Mouse (Mus musculus) midbrain, embryonic 10.5 days (tissue): ENCODE measurements around the gene Tbcc. TPM values are rescaled to one million over a fixed set of nuclear protein-coding genes. Genes with fewer than 3 reads are reported as not detected.

Experiments
- DNase-seq: peaks from one replicate; pipeline ENCODE4 v3.0.0-alpha.2; 2017; ENCODE audit warnings: low spot score
- H3K27ac ChIP-seq: fragments of 300-500 bp; sonication (generic); replicated peaks from 2 replicates; pipeline ENCODE4 v1.5.1; 2016; ENCODE audit warnings: mild to moderate bottlenecking
- H3K27me3 ChIP-seq: fragments of 300-500 bp; sonication (generic); 2 replicates; pipeline ENCODE4 v1.6.1; 2016; ENCODE audit warnings: low read depth, mild to moderate bottlenecking; ENCODE audit not compliant: poor library complexity, severe bottlenecking
- H3K36me3 ChIP-seq: fragments of 300-500 bp; sonication (generic); 2 replicates; pipeline ENCODE4 v1.6.1; 2016; ENCODE audit warnings: mild to moderate bottlenecking, moderate library complexity
- H3K4me1 ChIP-seq: fragments of 300-500 bp; sonication (generic); 2 replicates; pipeline ENCODE4 v1.6.1; 2016
- H3K4me3 ChIP-seq: fragments of 300-500 bp; sonication (generic); 2 replicates; pipeline ENCODE4 v1.5.1; 2016; ENCODE audit warnings: mild to moderate bottlenecking, moderate library complexity
- H3K9me3 ChIP-seq: fragments of 300-500 bp; sonication (generic); replicated peaks from 2 replicates; pipeline ENCODE4 v1.6.1; 2016; ENCODE audit warnings: mild to moderate bottlenecking
- WGBS: fragments of 180-500 bp; shearing (Covaris S2); methylation state at CpG from one replicate; pipeline ENCODE4 v1.1.7; 2016; 5-methylcytosine and 5-hydroxymethylcytosine counted together
- polyA plus RNA-seq: library from polyadenylated mRNA; unstranded; fragments of >200 nt; fragmentation: Nextera tagmentation; extraction: Ambion mirVana; gene quantifications from 2 replicates; pipeline ENCODE4 v1.2.1, GENCODE M21; 2016

Gene Tbcc
- polyA plus RNA-seq, 1 experiment from 2014 or later = 55.9 TPM

DNA sequence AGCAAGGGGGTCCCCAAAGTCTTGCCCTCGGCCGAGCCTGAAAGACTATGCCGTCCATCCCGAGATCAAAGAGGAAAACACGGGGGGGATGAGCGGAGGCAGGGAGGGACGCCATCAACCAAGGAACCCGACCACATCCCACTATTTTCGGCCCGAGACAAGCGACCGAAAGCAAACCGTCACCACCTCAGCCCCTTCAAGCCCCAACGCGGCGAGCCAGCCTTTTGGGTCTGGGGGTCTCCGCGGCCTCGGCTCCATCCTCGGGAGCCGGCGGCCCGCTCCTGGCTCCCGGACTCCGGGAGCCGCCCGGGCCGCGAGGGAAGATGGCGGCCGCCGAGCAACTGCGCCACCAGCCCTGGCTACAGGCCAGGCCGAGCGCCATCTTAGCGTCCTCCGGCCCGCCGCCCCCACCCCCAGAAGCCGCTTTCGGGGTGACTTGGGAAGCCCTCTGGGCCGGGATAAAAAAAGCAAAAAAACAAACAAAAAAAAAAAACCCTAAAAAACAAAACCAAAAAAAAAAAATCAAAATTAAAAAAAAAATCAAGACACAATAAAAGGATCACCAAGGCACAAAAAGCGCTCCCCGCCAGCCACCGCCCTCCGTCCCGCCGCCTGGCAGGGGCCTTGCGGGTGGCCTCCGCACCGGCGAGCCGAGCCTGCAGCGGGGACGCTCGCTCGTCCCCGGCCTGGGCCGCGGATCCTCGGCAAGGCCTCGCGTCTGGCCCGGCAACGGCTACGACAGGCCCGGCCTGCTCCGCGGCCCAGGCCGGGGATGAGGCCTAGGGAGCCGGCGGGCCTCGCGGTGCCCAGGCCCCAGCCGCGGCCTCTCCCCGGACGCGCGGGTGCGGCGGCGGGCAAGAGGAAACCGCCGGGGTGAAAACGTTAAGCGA lies 33.8 kb upstream of the Tbcc start:
- Histone ChIP-seq H3K9me3 (no peaks in the 10 kb centered on the region), H3K27ac (peak overlapping the region; percentile 100), H3K36me3 (peaks cover 5% of the 10 kb centered on the region; the same call in 1 of the 2 replicates), H3K4me3 (peak overlapping the region; percentile 96), H3K4me1 (peaks cover 36% of the 10 kb centered on the region), H3K27me3 (no peaks in the 10 kb centered on the region)
- DNase-seq = peak; percentile 73
- WGBS = under 1% methylated on average over 87 of the region's 87 CpGs

GRCm38 (mm10) chr17:46857361-46857902 lies 33.1 kb upstream of the Tbcc start:
- H3K4me3 ChIP-seq = peak overlapping the region; percentile 96

DNA sequence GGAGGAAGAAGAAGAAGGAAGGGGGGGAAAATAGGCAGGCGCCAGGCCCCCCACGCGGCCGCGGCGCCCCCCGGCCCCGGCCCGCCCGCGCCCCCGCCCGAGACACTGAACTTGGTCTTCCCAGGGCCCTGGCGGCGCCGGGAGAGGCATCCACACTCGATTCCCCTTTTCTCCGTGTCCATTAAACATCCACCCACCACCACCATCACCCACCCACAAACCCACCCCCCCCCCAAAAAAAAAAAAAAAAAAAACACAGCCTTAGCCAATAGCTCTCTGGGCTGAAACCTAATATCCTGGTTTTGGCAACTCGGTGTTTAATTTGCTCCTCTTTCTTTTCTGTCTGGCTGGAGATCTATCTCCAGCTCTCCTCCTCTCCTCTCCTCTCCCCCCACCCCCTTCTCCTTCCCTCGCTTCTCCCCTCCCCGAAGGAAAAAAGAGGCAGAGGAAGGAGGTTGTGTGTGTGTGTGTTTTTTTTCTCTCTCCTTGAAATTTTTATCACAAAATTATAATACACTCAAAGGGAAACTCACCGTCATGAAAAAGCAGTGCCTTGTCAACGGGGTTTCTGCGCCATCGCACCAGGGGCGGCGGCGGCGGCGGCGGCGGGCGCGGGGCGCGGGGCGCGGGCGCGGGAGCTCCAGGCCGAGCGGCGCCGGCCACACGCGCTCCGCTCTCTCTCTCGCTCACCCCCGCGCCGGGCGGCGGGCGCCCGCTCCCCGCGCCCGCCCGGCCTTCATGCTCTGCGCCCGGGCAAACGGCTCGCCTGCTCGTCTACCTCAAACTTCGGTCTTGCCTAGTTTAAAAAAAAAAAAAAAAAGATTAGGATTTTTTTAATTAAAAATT lies 32.4 kb upstream of the Tbcc start, which contains the start of gene Bicral:
Bicral (minus strand) TSS at position 580 of the 846 bp plus-strand sequence.
- Histone ChIP-seq H3K36me3 (peaks cover 5% of the 10 kb centered on the region; the same call in 1 of the 2 replicates), H3K9me3 (no peaks in the 10 kb centered on the region), H3K27ac (peak within 1 kb of the TSS; percentile 100), H3K4me3 (peak within 1 kb of the TSS; percentile 96), H3K4me1 (peaks cover 30% of the 10 kb centered on the region), H3K27me3 (no peaks in the 10 kb centered on the region)
- under 1% methylated on average over 55 of the region's 65 CpGs for WGBS
- peak; percentile 79 for DNase-seq

More at GRCm38 (mm10) chr17:46857361-46857902, 33.1 kb upstream of the Tbcc start:
- peak; percentile 86 for DNase-seq
- Histone ChIP-seq H3K27ac (peak overlapping the region; percentile 100), H3K27me3 (no peaks in the 10 kb centered on the region), H3K9me3 (no peaks in the 10 kb centered on the region), H3K36me3 (peaks cover 5% of the 10 kb centered on the region; the same call in 1 of the 2 replicates), H3K4me1 (peaks cover 36% of the 10 kb centered on the region)
- WGBS = under 1% methylated on average over 40 of the region's 52 CpGs

DNA sequence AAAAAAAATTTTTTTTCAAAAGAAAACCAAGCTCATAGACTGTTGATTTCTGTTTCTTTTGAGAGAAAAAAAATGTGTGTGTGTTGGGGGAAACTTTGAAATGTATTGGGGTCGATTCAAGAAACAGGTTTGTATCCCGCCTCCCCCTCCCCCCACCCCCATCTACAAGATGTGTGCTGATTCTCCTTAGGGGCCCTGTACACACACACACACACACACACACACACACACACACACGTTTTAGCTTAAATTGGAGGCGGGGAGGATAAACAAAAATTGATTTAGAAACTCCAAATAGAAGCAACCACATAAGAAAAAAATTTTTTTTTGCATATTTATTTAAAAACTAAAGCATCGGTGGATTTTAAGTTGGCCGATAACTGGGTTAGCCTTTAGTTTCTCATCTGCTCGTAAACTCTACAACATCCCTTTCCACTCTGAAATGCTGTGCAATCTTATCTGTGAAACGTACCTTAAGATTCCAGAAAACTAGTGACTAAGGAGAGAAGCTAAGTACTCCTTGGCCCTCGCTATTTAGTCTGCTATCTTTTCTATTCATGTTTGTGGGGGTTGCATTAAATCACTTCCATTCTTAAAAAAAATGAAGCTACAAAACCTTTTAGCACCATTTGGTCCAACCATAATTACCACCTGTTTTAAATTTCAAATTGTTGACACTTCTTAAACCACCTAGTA lies 31.6 kb upstream of the Tbcc start:
- H3K27me3 ChIP-seq = no peaks in the 10 kb centered on the region
- peak overlapping the region; percentile 100 for H3K27ac ChIP-seq
- H3K36me3 ChIP-seq = peaks cover 5% of the 10 kb centered on the region; the same call in 1 of the 2 replicates
- peak overlapping the region; percentile 96 for H3K4me3 ChIP-seq
- peak; percentile 26 for DNase-seq
- peaks cover 26% of the 10 kb centered on the region for H3K4me1 ChIP-seq
- H3K9me3 ChIP-seq = no peaks in the 10 kb centered on the region
- WGBS = 32% methylated on average over 9 of the region's 9 CpGs

GRCm38 (mm10) chr17:46860120-46860519 lies 30.4 kb upstream of the Tbcc start:
- H3K27me3 ChIP-seq = no peaks in the 10 kb centered on the region
- H3K36me3 ChIP-seq = no peaks in the 10 kb centered on the region
- H3K9me3 ChIP-seq = no peaks in the 10 kb centered on the region
- H3K27ac ChIP-seq = no peak overlapping the region
- H3K4me1 ChIP-seq = peaks cover 23% of the 10 kb centered on the region
- DNase-seq = no peak
- WGBS = 95% methylated on average over 4 of the region's 4 CpGs
- H3K4me3 ChIP-seq = no peak overlapping the region

- no peak overlapping the region for H3K4me3 ChIP-seq
- WGBS = 74% methylated on average over 7 of the region's 7 CpGs
- H3K9me3 ChIP-seq = no peaks in the 10 kb centered on the region
- H3K27ac ChIP-seq = no peak overlapping the region
- no peaks in the 10 kb centered on the region for H3K36me3 ChIP-seq
- peaks cover 4% of the 10 kb centered on the region for H3K4me1 ChIP-seq
- no peak for DNase-seq
- H3K27me3 ChIP-seq = no peaks in the 10 kb centered on the region
These were observed 25.8 kb upstream of the Tbcc start for GRCm38 (mm10) chr17:46864566-46865195.

DNA sequence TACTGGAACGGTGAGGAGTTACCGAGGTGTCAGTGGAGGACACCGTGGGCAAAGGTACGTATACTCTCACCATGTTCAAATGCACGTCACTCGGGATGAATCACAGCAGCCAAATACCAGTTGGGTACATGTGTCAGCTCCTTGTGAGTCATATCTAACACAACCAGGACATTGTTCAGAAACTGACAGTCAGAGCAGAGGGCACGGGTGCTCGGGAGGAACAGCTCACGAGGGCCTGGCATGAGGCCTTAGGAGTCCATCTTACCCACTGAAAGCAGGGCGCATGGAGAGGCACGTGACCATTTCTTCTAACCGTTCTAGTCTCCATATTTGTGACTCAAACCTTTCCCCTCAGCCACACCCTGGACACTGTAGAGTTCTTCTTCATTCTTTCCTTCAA lies 23.6 kb upstream of the Tbcc start:
- 94% methylated on average over 12 of the region's 12 CpGs for WGBS
- no peak for DNase-seq
- Histone ChIP-seq H3K36me3 (no peaks in the 10 kb centered on the region), H3K9me3 (no peaks in the 10 kb centered on the region), H3K4me1 (peaks cover 3% of the 10 kb centered on the region; the same call in 1 of the 2 replicates), H3K27ac (no peak overlapping the region), H3K27me3 (no peaks in the 10 kb centered on the region), H3K4me3 (no peak overlapping the region)

DNA sequence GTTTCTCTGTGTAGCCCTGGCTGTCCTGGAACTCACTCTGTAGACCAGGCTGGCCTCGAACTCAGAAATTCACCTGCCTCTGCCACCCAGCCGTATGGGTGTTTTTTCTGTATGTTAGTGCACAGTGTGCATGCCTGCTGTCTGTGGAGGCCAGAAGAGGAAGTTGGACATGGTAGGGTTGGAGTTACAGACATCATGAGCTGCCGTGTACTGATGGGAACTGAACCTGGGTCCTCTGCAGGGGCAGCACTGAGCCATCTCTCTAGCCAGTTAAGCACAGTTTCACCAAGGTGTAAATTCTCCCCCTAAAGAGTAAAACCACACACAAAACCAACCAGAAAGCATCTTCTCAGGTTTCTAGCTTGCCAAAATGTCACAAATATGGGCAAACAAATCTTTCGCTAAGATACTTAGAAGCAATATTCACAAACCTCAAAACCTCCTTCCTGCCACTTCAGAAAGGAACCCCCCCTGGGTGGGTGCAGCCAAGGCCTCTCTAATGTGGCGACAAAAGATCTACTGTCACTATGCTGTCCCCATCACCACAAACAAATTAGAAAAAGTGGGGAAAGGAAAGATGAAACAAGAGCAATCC lies 20.2 kb upstream of the Tbcc start:
- Histone ChIP-seq H3K36me3 (no peaks in the 10 kb centered on the region), H3K27me3 (no peaks in the 10 kb centered on the region), H3K4me3 (no peak overlapping the region), H3K4me1 (peaks cover 20% of the 10 kb centered on the region), H3K9me3 (no peaks in the 10 kb centered on the region), H3K27ac (no peak overlapping the region)
- DNase-seq = no peak
- 93% methylated on average over 5 of the region's 5 CpGs for WGBS

DNA sequence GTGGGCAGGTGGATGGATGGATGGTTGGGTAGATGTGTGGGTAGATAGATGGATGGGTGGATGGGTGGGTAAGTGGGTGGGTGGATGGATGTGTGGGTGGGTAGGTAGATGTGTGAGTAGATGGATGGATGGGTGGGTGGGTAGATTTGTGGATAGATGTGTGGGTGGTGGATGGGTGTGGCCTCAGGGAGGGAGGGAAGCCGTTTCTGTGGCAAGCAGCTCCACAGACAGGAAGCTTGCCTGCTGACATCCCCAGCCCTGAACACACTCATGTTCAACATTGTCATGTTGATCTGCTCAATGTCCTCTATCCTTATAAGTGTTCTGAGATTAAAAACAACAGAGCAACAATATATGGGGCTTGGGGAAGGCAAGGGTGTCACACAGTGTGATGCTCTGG lies 19.6 kb upstream of the Tbcc start:
- no peaks in the 10 kb centered on the region for H3K36me3 ChIP-seq
- peaks cover 20% of the 10 kb centered on the region for H3K4me1 ChIP-seq
- no peak overlapping the region for H3K27ac ChIP-seq
- DNase-seq = no peak
- H3K9me3 ChIP-seq = no peaks in the 10 kb centered on the region
- H3K4me3 ChIP-seq = no peak overlapping the region
- WGBS = 81% methylated on average over 1 of the region's 1 CpGs
- no peaks in the 10 kb centered on the region for H3K27me3 ChIP-seq

DNA sequence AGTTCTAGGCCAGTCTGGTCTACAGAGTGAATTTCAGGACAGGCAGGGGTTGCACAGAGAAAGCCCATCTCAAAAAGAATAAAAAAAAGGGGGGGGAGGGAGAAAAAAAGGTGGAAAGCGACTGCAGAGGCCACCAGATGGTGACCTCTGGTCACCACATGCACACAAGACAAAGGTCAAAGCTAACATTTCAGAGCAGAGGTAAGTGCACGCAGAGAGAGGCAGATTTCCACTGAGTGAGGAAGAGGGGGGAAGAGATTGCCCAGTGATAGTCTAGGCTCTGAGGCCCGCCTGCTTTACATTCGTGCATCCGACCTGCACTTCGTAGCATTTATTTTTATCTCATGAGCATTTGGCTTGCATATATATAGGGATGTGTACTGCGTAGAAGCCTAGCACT lies 17.7 kb upstream of the Tbcc start:
- 79% methylated on average over 7 of the region's 7 CpGs for WGBS
- H3K9me3 ChIP-seq = no peaks in the 10 kb centered on the region
- peaks cover 20% of the 10 kb centered on the region for H3K4me1 ChIP-seq
- H3K36me3 ChIP-seq = no peaks in the 10 kb centered on the region
- DNase-seq = no peak
- H3K27me3 ChIP-seq = no peaks in the 10 kb centered on the region
- no peak overlapping the region for H3K4me3 ChIP-seq
- no peak overlapping the region for H3K27ac ChIP-seq

DNA sequence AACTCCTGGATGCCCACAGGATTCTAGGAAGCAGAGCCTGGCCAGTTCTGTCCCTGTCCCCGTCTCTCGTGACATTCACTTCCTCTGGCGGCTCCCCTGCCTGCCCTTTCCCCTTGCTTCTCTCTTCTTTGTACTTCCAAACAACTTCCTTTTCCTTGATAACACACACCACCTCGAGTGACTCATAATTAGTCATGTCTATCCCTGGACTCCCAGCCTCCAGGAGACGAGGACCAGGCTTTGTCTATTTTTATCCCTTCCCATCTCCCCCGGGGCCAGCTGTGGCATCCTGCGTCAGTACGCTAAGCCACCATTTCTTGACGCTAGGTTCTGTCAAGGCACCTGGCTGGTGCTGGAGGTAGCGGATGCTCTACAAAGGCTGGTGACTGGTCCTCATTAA lies 16.4 kb upstream of the Tbcc start:
- no peak for DNase-seq
- H3K9me3 ChIP-seq = no peaks in the 10 kb centered on the region
- H3K36me3 ChIP-seq = no peaks in the 10 kb centered on the region
- WGBS = 68% methylated on average over 10 of the region's 10 CpGs
- peaks cover 20% of the 10 kb centered on the region for H3K4me1 ChIP-seq
- no peaks in the 10 kb centered on the region for H3K27me3 ChIP-seq
- H3K27ac ChIP-seq = no peak overlapping the region
- H3K4me3 ChIP-seq = no peak overlapping the region
